Mouse (Mus musculus) neural tube, embryonic 11.5 days (tissue): ENCODE results near the gene Mras. TPM values are rescaled to one million over a fixed set of nuclear protein-coding genes. Genes with fewer than 3 reads are reported as not detected.

Experiments
- ATAC-seq: fragments of 200-750 bp; cut with Nextera tagmentation; 2 replicates; pipeline ENCODE4 v1.8.0; 2017; ENCODE audit warnings: moderate number of reproducible peaks, mild to moderate bottlenecking, moderate TSS enrichment, moderate library complexity; ENCODE audit not compliant: insufficient read depth, low FRiP score, low TSS enrichment
- DNase-seq: peaks from one replicate; pipeline ENCODE4 v3.0.0-alpha.2; 2015; ENCODE audit warnings: low spot score
- H3K27ac ChIP-seq: fragments of 300-500 bp; sonication (generic); 2 replicates; pipeline ENCODE4 v1.5.1; 2014; ENCODE audit warnings: low read depth, mild to moderate bottlenecking, low read length
- H3K27me3 ChIP-seq: fragments of 300-500 bp; sonication (generic); 2 replicates; pipeline ENCODE4 v1.6.1; 2014; ENCODE audit warnings: mild to moderate bottlenecking, low read length, mixed read lengths; ENCODE audit not compliant: control insufficient read depth, insufficient read depth
- H3K36me3 ChIP-seq: fragments of 300-500 bp; sonication (generic); 2 replicates; pipeline ENCODE4 v1.6.1; 2014; ENCODE audit warnings: mild to moderate bottlenecking, low read length, moderate library complexity, mixed read lengths; ENCODE audit not compliant: control insufficient read depth, insufficient read depth
- H3K4me1 ChIP-seq: fragments of 300-500 bp; sonication (generic); 2 replicates; pipeline ENCODE4 v1.6.1; 2014; ENCODE audit warnings: low read length, mixed read lengths; ENCODE audit not compliant: control insufficient read depth, insufficient read depth
- H3K4me2 ChIP-seq: fragments of 300-500 bp; sonication (generic); 2 replicates; pipeline ENCODE4 v1.6.1; 2014; ENCODE audit warnings: low read depth, mild to moderate bottlenecking, moderate library complexity
- H3K4me3 ChIP-seq: fragments of 300-500 bp; sonication (generic); 2 replicates; pipeline ENCODE4 v1.5.1; 2014; ENCODE audit warnings: low read depth, low read length
- H3K9ac ChIP-seq: fragments of 300-500 bp; sonication (generic); 2 replicates; pipeline ENCODE4 v1.6.1; 2014; ENCODE audit warnings: mild to moderate bottlenecking, low read length
- H3K9me3 ChIP-seq: fragments of 300-500 bp; sonication (generic); 2 replicates; pipeline ENCODE4 v1.6.1; 2016; ENCODE audit warnings: low read length; ENCODE audit not compliant: control insufficient read depth
- WGBS: fragments of 180-500 bp; shearing (Covaris S2); extraction: QIAGEN DNeasy Blood & Tissue Kit; methylation state at CpG from one replicate; pipeline ENCODE4 v1.1.7; 2014; 5-methylcytosine and 5-hydroxymethylcytosine counted together
- polyA plus RNA-seq: library from polyadenylated mRNA; unstranded; fragments of >200 nt; fragmentation: Nextera tagmentation; extraction: Ambion mirVana; gene quantifications from 2 replicates; pipeline ENCODE4 v1.2.1, GENCODE M21; 2014

The Mras gene
- polyA plus RNA-seq, 1 experiment from 2014 or later: 17.5 TPM

GRCm38 (mm10) chr9:99411785-99412184, 25.4 kb downstream of the Mras start:
- 92% methylated on average over 4 of the region's 4 CpGs for WGBS
- Histone ChIP-seq H3K4me2 (no peak overlapping the region), H3K9me3 (no peaks in the 10 kb centered on the region), H3K36me3 (no peaks in the 10 kb centered on the region), H3K27ac (no peak overlapping the region), H3K4me1 (no peaks in the 10 kb centered on the region), H3K4me3 (no peak overlapping the region), H3K27me3 (no peaks in the 10 kb centered on the region), H3K9ac (no peak overlapping the region)
- DNase-seq (no peak), ATAC-seq (no peak)

GRCm38 (mm10) chr9:99411093-99411492, 26.1 kb downstream of the Mras start:
- H3K36me3 ChIP-seq: no peaks in the 10 kb centered on the region
- 90% methylated on average over 5 of the region's 5 CpGs for WGBS
- no peak for ATAC-seq

GRCm38 (mm10) chr9:99409280-99409679, 27.9 kb downstream of the Mras start:
- no peaks in the 10 kb centered on the region for H3K4me1 ChIP-seq
- H3K9ac ChIP-seq: no peak overlapping the region
- no peaks in the 10 kb centered on the region for H3K9me3 ChIP-seq
- H3K4me2 ChIP-seq: no peak overlapping the region
- no peak overlapping the region for H3K27ac ChIP-seq
- ATAC-seq (no peak), DNase-seq (no peak)
- WGBS: 90% methylated on average over 3 of the region's 3 CpGs
- H3K27me3 ChIP-seq: no peaks in the 10 kb centered on the region
- H3K4me3 ChIP-seq: no peak overlapping the region
- H3K36me3 ChIP-seq: no peaks in the 10 kb centered on the region

More at GRCm38 (mm10) chr9:99411093-99411492, 26.1 kb downstream of the Mras start:
- no peaks in the 10 kb centered on the region for H3K4me1 ChIP-seq
- no peak overlapping the region for H3K4me2 ChIP-seq
- no peak overlapping the region for H3K9ac ChIP-seq
- H3K27me3 ChIP-seq: no peaks in the 10 kb centered on the region
- no peak overlapping the region for H3K27ac ChIP-seq
- no peak overlapping the region for H3K4me3 ChIP-seq
- H3K9me3 ChIP-seq: no peaks in the 10 kb centered on the region
- DNase-seq: no peak

GRCm38 (mm10) chr9:99401288-99401974, 35.8 kb downstream of the Mras start:
- H3K27ac ChIP-seq: no peak overlapping the region
- no peak overlapping the region for H3K9ac ChIP-seq
- no peak overlapping the region for H3K4me2 ChIP-seq
- no peak overlapping the region for H3K4me3 ChIP-seq
- no peaks in the 10 kb centered on the region for H3K27me3 ChIP-seq
- DNase-seq: no peak
- WGBS: 76% methylated on average over 9 of the region's 9 CpGs
- H3K9me3 ChIP-seq: no peaks in the 10 kb centered on the region
- no peak for ATAC-seq
- no peaks in the 10 kb centered on the region for H3K4me1 ChIP-seq
- H3K36me3 ChIP-seq: no peaks in the 10 kb centered on the region

- Histone ChIP-seq H3K9me3 (no peaks in the 10 kb centered on the region), H3K27me3 (no peaks in the 10 kb centered on the region), H3K9ac (no peak overlapping the region), H3K4me1 (no peaks in the 10 kb centered on the region), H3K4me2 (no peak overlapping the region), H3K36me3 (no peaks in the 10 kb centered on the region), H3K27ac (no peak overlapping the region), H3K4me3 (no peak overlapping the region)
- no peak for ATAC-seq
- 87% methylated on average over 6 of the region's 6 CpGs for WGBS
- no peak for DNase-seq
These were observed 36.4 kb downstream of the Mras start for GRCm38 (mm10) chr9:99400781-99401180.

- H3K4me3 ChIP-seq: no peak overlapping the region
- WGBS: 81% methylated on average over 13 of the region's 13 CpGs
- no peaks in the 10 kb centered on the region for H3K9me3 ChIP-seq
- no peak overlapping the region for H3K4me2 ChIP-seq
- no peak overlapping the region for H3K9ac ChIP-seq
- DNase-seq (no peak), ATAC-seq (no peak)
- H3K36me3 ChIP-seq: no peaks in the 10 kb centered on the region; the same call in 1 of the 2 replicates
- H3K4me1 ChIP-seq: no peaks in the 10 kb centered on the region
- no peaks in the 10 kb centered on the region for H3K27me3 ChIP-seq
- no peak overlapping the region for H3K27ac ChIP-seq
These were observed 39.9 kb downstream of the Mras start for GRCm38 (mm10) chr9:99397056-99397815.

GRCm38 (mm10) chr9:99394366-99394765, 42.8 kb downstream of the Mras start:
- Histone ChIP-seq H3K27me3 (no peaks in the 10 kb centered on the region), H3K4me3 (no peak overlapping the region), H3K27ac (no peak overlapping the region), H3K4me1 (no peaks in the 10 kb centered on the region), H3K36me3 (no peaks in the 10 kb centered on the region; the same call in 1 of the 2 replicates), H3K4me2 (no peak overlapping the region), H3K9ac (no peak overlapping the region), H3K9me3 (no peaks in the 10 kb centered on the region)
- DNase-seq: no peak
- no peak for ATAC-seq
- WGBS: 84% methylated on average over 11 of the region's 11 CpGs

GRCm38 (mm10) chr9:99393146-99393545, 44.0 kb downstream of the Mras start:
- DNase-seq: no peak
- H3K4me2 ChIP-seq: no peak overlapping the region
- no peaks in the 10 kb centered on the region for H3K27me3 ChIP-seq

GRCm38 (mm10) chr9:99391557-99391956, 45.6 kb downstream of the Mras start:
- DNase-seq (no peak), ATAC-seq (no peak)
- no peaks in the 10 kb centered on the region for H3K9me3 ChIP-seq
- no peaks in the 10 kb centered on the region; the same call in none of the 2 replicates for H3K36me3 ChIP-seq
- no peak overlapping the region for H3K27ac ChIP-seq
- no peaks in the 10 kb centered on the region for H3K27me3 ChIP-seq
- no peaks in the 10 kb centered on the region for H3K4me1 ChIP-seq
- H3K4me3 ChIP-seq: no peak overlapping the region
- H3K9ac ChIP-seq: no peak overlapping the region
- no peak overlapping the region for H3K4me2 ChIP-seq
- WGBS: 94% methylated on average over 10 of the region's 10 CpGs

More at GRCm38 (mm10) chr9:99393146-99393545, 44.0 kb downstream of the Mras start:
- 91% methylated on average over 8 of the region's 8 CpGs for WGBS
- Histone ChIP-seq H3K36me3 (no peaks in the 10 kb centered on the region; the same call in 1 of the 2 replicates), H3K4me3 (no peak overlapping the region), H3K9me3 (no peaks in the 10 kb centered on the region), H3K9ac (no peak overlapping the region), H3K27ac (no peak overlapping the region), H3K4me1 (no peaks in the 10 kb centered on the region)
- no peak for ATAC-seq
